Mouse (Mus musculus) right cerebral cortex, adult 2 months (tissue): ENCODE measurements around the gene Sox5.

ENCODE experiments used
- DNase-seq, 2 experiments: peaks; one replicate each; pipeline ENCODE4 v3.0.0; 2021 to 2022; ENCODE audit warnings: low spot score in 2 of 2

Sox5 gene

GRCm38 (mm10) chr6:144111561-144111960 is 670.2 kb downstream of the Sox5 start:
- DNase-seq = no peak

GRCm38 (mm10) chr6:144106848-144107247 is 674.9 kb downstream of the Sox5 start:
- DNase-seq = no peak

GRCm38 (mm10) chr6:144105645-144106044 is 676.1 kb downstream of the Sox5 start:
- DNase-seq = no peak

- no peak for DNase-seq
Measured at GRCm38 (mm10) chr6:144103612-144104011, 678.2 kb downstream of the Sox5 start.

- no peak for DNase-seq
Measured at GRCm38 (mm10) chr6:144100852-144101251, 680.9 kb downstream of the Sox5 start.

GRCm38 (mm10) chr6:144098119-144098518 is 683.7 kb downstream of the Sox5 start:
- DNase-seq = peak; percentile 58 to 63

- DNase-seq = peak; percentile 39 to 50
Measured at GRCm38 (mm10) chr6:144088256-144088655, 693.5 kb downstream of the Sox5 start.

- no peak for DNase-seq
Measured at GRCm38 (mm10) chr6:144086096-144086810, 695.5 kb downstream of the Sox5 start.

- no peak for DNase-seq
Measured at GRCm38 (mm10) chr6:144082297-144082696, 699.5 kb downstream of the Sox5 start.

- no peak for DNase-seq
Measured at GRCm38 (mm10) chr6:144077826-144078225, 704.0 kb downstream of the Sox5 start.

- no peak for DNase-seq
Measured at GRCm38 (mm10) chr6:144076376-144076775, 705.4 kb downstream of the Sox5 start.

GRCm38 (mm10) chr6:144075327-144075941 is 706.3 kb downstream of the Sox5 start:
- no peak for DNase-seq

GRCm38 (mm10) chr6:144074826-144075225 is 707.0 kb downstream of the Sox5 start:
- DNase-seq = peak; percentile 55 to 61

- DNase-seq = no peak
Measured at GRCm38 (mm10) chr6:144070461-144070860, 711.3 kb downstream of the Sox5 start.

- DNase-seq = no peak
Measured at GRCm38 (mm10) chr6:144067491-144067890, 714.3 kb downstream of the Sox5 start.

- DNase-seq = no peak
Measured at GRCm38 (mm10) chr6:144062428-144062827, 719.3 kb downstream of the Sox5 start.

- no peak for DNase-seq
Measured at GRCm38 (mm10) chr6:144061814-144062213, 720.0 kb downstream of the Sox5 start.

GRCm38 (mm10) chr6:144057098-144057632 is 724.6 kb downstream of the Sox5 start:
- DNase-seq = no peak

GRCm38 (mm10) chr6:144056252-144057097 is 725.3 kb downstream of the Sox5 start:
- peak; percentile 48 to 60 for DNase-seq

GRCm38 (mm10) chr6:144052487-144052886 is 729.3 kb downstream of the Sox5 start:
- no peak for DNase-seq

- DNase-seq = no peak
Measured at GRCm38 (mm10) chr6:144051316-144051715, 730.5 kb downstream of the Sox5 start.
